Mouse (Mus musculus) ES-Bruce4 (cell line): ENCODE measurements at regions not wholly inside any gene's neighbourhood (a gene's known extent, or its start where the extent isn't known, plus 50 kb on each side); places are given as distances from the start of the nearest gene placed in this dataset.

Experiments used
- H3K27ac ChIP-seq: 2 replicates; pipeline ENCODE4 v1.5.1; 2012; ENCODE audit warnings: low read length, inconsistent platforms; ENCODE audit not compliant: insufficient read depth
- H3K27me3 ChIP-seq: 2 replicates; pipeline ENCODE4 v1.6.1; 2012; ENCODE audit warnings: mild to moderate bottlenecking, low read length, inconsistent platforms; ENCODE audit not compliant: control insufficient read depth, poor library complexity, insufficient read depth, severe bottlenecking
- H3K36me3 ChIP-seq: 2 replicates; pipeline ENCODE4 v1.6.1; 2012; ENCODE audit warnings: inconsistent platforms, mild to moderate bottlenecking, low read length, moderate library complexity; ENCODE audit not compliant: control insufficient read depth, poor library complexity, insufficient read depth, severe bottlenecking
- H3K4me1 ChIP-seq: one replicate; pipeline ENCODE4 v1.8.1; 2011; ENCODE audit warnings: low read length; ENCODE audit not compliant: control insufficient read depth, insufficient read depth
- H3K4me3 ChIP-seq: 2 replicates; pipeline ENCODE4 v1.5.1; 2011; ENCODE audit warnings: low read depth, mild to moderate bottlenecking, low read length
- H3K9ac ChIP-seq: 2 replicates; pipeline ENCODE4 v1.6.1; 2012; ENCODE audit warnings: low read depth, mild to moderate bottlenecking, inconsistent platforms; ENCODE audit not compliant: poor library complexity, severe bottlenecking
- H3K9me3 ChIP-seq: replicated peaks from 2 replicates; pipeline ENCODE4 v1.6.1; 2012; ENCODE audit warnings: mild to moderate bottlenecking, low read length, inconsistent platforms; ENCODE audit not compliant: control insufficient read depth, poor library complexity, insufficient read depth, severe bottlenecking
- CTCF ChIP-seq: IDR thresholded peaks from one replicate; pipeline ENCODE4 v1.8.1; 2011; ENCODE audit warnings: low read depth, low read length
- EP300 ChIP-seq: IDR thresholded peaks from 2 replicates; pipeline ENCODE4 v1.6.1; 2011; ENCODE audit warnings: low read depth, low read length; ENCODE audit not compliant: insufficient read depth
- POLR2A ChIP-seq: IDR thresholded peaks from one replicate; pipeline ENCODE4 v1.8.1; 2011; ENCODE audit warnings: low read length; ENCODE audit not compliant: insufficient read depth

- Histone ChIP-seq H3K9me3 (peaks cover 4% of the 10 kb centered on the region; the same call in 1 of the 2 replicates), H3K4me3 (no peak overlapping the region), H3K27me3 (no peaks in the 10 kb centered on the region), H3K36me3 (no peaks in the 10 kb centered on the region), H3K9ac (no peak overlapping the region), H3K27ac (no peak overlapping the region), H3K4me1 (no peaks in the 10 kb centered on the region)
- TF ChIP-seq EP300, result no peak
- no peak for TF ChIP-seq CTCF
- no peak for TF ChIP-seq POLR2A
These were observed 108.1 kb downstream of the Gm10184 start for GRCm38 (mm10) chr17:89802148-89802547.

- no peak for TF ChIP-seq EP300
- TF ChIP-seq POLR2A, result no peak
- no peaks in the 10 kb centered on the region for H3K36me3 ChIP-seq
- no peak overlapping the region for H3K4me3 ChIP-seq
- no peak overlapping the region for H3K27ac ChIP-seq
- H3K9ac ChIP-seq, result no peak overlapping the region
- H3K9me3 ChIP-seq, result no peaks in the 10 kb centered on the region
- no peaks in the 10 kb centered on the region for H3K27me3 ChIP-seq
- no peaks in the 10 kb centered on the region for H3K4me1 ChIP-seq
These were observed 132.7 kb downstream of the Gm10184 start for GRCm38 (mm10) chr17:89777570-89777969.

GRCm38 (mm10) chr17:89766229-89766875, 143.9 kb downstream of the Gm10184 start:
- Histone ChIP-seq H3K4me1 (no peaks in the 10 kb centered on the region), H3K36me3 (no peaks in the 10 kb centered on the region), H3K27me3 (no peaks in the 10 kb centered on the region), H3K27ac (no peak overlapping the region), H3K9ac (no peak overlapping the region), H3K4me3 (no peak overlapping the region), H3K9me3 (no peaks in the 10 kb centered on the region)
- no peak for TF ChIP-seq CTCF
- TF ChIP-seq POLR2A, result no peak
- no peak for TF ChIP-seq EP300

GRCm38 (mm10) chr17:89737418-89737817, 172.8 kb downstream of the Gm10184 start:
- TF ChIP-seq POLR2A, result no peak
- TF ChIP-seq CTCF, result no peak
- TF ChIP-seq EP300, result no peak
- Histone ChIP-seq H3K36me3 (no peaks in the 10 kb centered on the region), H3K4me3 (no peak overlapping the region), H3K9me3 (no peaks in the 10 kb centered on the region), H3K27me3 (no peaks in the 10 kb centered on the region), H3K4me1 (no peaks in the 10 kb centered on the region), H3K27ac (no peak overlapping the region), H3K9ac (no peak overlapping the region)

GRCm38 (mm10) chr17:89725534-89725933, 184.7 kb downstream of the Gm10184 start:
- H3K36me3 ChIP-seq, result no peaks in the 10 kb centered on the region
- H3K27ac ChIP-seq, result no peak overlapping the region
- H3K27me3 ChIP-seq, result no peaks in the 10 kb centered on the region
- TF ChIP-seq POLR2A (no peak), EP300 (no peak), CTCF (no peak)
- H3K9me3 ChIP-seq, result no peaks in the 10 kb centered on the region
- no peaks in the 10 kb centered on the region for H3K4me1 ChIP-seq
- H3K9ac ChIP-seq, result no peak overlapping the region
- no peak overlapping the region for H3K4me3 ChIP-seq

- Histone ChIP-seq H3K36me3 (no peaks in the 10 kb centered on the region), H3K4me3 (no peak overlapping the region), H3K27ac (no peak overlapping the region), H3K9ac (no peak overlapping the region), H3K4me1 (no peaks in the 10 kb centered on the region), H3K27me3 (no peaks in the 10 kb centered on the region), H3K9me3 (no peaks in the 10 kb centered on the region)
- TF ChIP-seq POLR2A, result no peak
- TF ChIP-seq EP300, result no peak
- no peak for TF ChIP-seq CTCF
These were observed 228.5 kb downstream of the Gm10184 start for GRCm38 (mm10) chr17:89681798-89682197.
